ENCODE assay signal across 24 mouse cellular contexts in genomic region chr11:53620094-53620493, GRCm38 (mm10). TPM values are rescaled to one million over a fixed set of nuclear protein-coding genes. Genes with fewer than 3 reads are reported as not detected.
"Had no signal": no experiment of that assay in that cellular context is flagged by ENCODE, and none has a peak within 500 bp of the region (broad histone marks: within the 10 kb centered on the region; RNA-seq: fewer than 3 reads in every experiment).

No protein-coding gene starts in this region.

- H3K27ac ChIP-seq: neural tube, embryonic 12.5 days; neural tube, embryonic 13.5 days; neural tube, embryonic 15.5 days; stomach, embryonic 15.5 days; stomach, postnatal 0 days had no signal

- H3K9ac ChIP-seq: neural tube, embryonic 12.5 days; neural tube, embryonic 13.5 days; neural tube, embryonic 15.5 days; stomach, embryonic 15.5 days had no signal

- H3K4me3 ChIP-seq: neural tube, embryonic 12.5 days; neural tube, embryonic 13.5 days; neural tube, embryonic 15.5 days; stomach, embryonic 15.5 days had no signal

- H3K4me1 ChIP-seq: neural tube, embryonic 12.5 days; neural tube, embryonic 13.5 days; neural tube, embryonic 15.5 days; stomach, embryonic 15.5 days had no signal

- H3K36me3 ChIP-seq: neural tube, embryonic 12.5 days; neural tube, embryonic 13.5 days; neural tube, embryonic 15.5 days; stomach, embryonic 15.5 days had no signal

- H3K9me3 ChIP-seq: neural tube, embryonic 12.5 days; neural tube, embryonic 13.5 days; neural tube, embryonic 15.5 days; stomach, embryonic 15.5 days had no signal

- H3K4me2 ChIP-seq: neural tube, embryonic 12.5 days; neural tube, embryonic 13.5 days; neural tube, embryonic 15.5 days; stomach, embryonic 15.5 days had no signal

- DNase-seq: retina, postnatal 1 day; right cerebral cortex, adult 18-20 months; right cerebral cortex, postnatal 14 days; right cerebral cortex, postnatal 25 days; spleen, adult 18-20 months; thymus, adult 18-20 months; thymus, adult 2 months; thymus, postnatal 14 days; thymus, postnatal 25 days; thymus, postnatal 36 days; thymus, postnatal 4 days had no signal

- H3K27me3 ChIP-seq: neural tube, embryonic 12.5 days; neural tube, embryonic 13.5 days; neural tube, embryonic 15.5 days; stomach, embryonic 15.5 days had no signal

RNA-seq across cellular contexts. Expression of gene Il4, which starts 1.6 kb away (rescaled TPM):
- polyA plus RNA-seq: small intestine, adult 2 months; testis, adult 2 months had no signal

RNA-seq across cellular contexts. Expression of gene Il13, which starts 14.4 kb away (rescaled TPM):
- total RNA-seq: neutrophil, adult 5-6 weeks had no signal
- polyA plus RNA-seq: neural tube, embryonic 12.5 days; neural tube, embryonic 13.5 days; neural tube, embryonic 14.5 days; neural tube, embryonic 15.5 days; spleen, adult 2 months; stomach, embryonic 14.5 days; stomach, embryonic 15.5 days; stomach, embryonic 16.5 days; stomach, postnatal 0 days; urinary bladder, adult 2 months had no signal
